Mouse (Mus musculus) left cerebral cortex, adult 9 months (tissue): ENCODE data around the gene Tubb4b.

Source experiments
- DNase-seq, 2 experiments: peaks; one replicate each; pipeline ENCODE4 v3.0.0; 2022; ENCODE audit warnings: low spot score in 2 of 2

Tubb4b gene

DNA sequence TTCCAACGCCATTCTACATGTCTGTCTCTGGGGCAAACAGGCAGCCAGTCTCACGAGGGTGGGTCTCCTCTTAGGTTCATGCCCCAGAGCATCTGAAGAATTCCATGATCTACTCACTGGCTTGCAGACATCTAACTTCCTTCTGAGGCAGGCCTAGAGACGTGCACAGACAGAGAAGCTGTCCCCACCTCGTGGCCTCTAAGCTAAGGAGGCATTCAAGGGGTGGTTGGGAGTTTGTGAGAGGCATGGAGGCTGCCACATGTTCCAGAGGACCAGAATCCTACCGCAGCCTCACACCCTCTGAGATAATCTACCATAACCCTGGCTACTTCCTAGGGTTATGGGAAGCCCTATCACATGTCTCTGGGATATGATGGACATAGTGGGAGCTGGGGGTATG, 30.5 kb downstream of the Tubb4b start:
- DNase-seq: no peak

DNA sequence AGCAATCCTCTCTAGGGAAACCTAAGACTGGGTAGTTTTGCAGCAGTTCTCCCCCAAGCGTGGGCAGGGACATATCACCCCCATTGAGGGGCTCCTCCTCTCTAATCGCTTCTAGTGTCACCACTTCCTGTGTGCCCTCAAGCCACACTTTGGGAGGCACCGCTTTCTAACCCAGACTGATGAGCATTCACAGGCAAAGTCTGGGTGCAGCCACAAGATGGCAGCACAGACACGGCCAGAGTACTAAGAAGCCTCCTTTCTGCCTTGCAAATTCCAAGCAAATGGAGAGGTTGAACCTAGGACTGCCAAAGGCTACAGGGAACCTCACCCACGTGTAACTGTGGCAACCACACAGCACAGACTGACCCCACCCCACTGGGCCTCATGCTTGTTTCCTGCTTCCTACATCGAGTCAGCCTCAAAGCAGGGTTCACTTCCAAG, 31.2 kb downstream of the Tubb4b start:
- peak in 1 of 2 experiments; percentile 83 for DNase-seq

DNA sequence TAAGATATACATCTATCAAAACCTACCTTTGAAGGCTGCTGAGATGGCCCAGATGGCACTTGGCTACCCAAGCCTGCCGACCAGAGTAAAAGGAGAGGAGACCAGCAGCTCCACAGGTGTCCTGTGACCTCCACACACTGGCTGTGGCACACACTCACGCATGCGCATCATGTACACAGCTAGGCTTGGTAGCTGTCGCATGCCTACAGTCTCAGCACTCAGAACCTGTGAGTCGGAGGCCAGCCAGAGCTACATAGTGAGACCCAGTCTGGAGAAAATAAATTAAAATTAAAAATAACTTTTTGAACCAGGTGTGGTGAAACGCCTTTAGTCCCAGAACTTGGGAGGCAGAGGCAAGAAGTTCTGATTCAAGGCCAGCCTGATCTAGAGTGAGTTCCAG, 36.7 kb downstream of the Tubb4b start:
- no peak for DNase-seq

DNA sequence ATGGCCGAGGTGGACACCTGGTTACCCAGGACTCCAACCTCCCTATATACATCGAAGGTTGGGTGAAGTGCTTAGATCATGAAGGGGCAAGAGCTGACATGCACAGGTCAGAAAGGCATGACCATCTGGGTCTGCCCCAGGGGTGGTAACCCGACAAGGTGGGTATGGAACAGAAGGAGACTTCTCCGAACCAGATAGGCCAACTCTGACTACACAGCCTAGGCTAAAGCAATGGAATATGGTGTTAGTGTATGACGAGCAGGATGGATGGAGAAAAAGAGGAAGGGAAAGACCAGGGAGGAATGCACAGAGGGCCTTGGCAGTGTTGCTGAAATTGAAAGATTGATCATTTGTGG, 37.9 kb downstream of the Tubb4b start:
- DNase-seq: no peak

DNA sequence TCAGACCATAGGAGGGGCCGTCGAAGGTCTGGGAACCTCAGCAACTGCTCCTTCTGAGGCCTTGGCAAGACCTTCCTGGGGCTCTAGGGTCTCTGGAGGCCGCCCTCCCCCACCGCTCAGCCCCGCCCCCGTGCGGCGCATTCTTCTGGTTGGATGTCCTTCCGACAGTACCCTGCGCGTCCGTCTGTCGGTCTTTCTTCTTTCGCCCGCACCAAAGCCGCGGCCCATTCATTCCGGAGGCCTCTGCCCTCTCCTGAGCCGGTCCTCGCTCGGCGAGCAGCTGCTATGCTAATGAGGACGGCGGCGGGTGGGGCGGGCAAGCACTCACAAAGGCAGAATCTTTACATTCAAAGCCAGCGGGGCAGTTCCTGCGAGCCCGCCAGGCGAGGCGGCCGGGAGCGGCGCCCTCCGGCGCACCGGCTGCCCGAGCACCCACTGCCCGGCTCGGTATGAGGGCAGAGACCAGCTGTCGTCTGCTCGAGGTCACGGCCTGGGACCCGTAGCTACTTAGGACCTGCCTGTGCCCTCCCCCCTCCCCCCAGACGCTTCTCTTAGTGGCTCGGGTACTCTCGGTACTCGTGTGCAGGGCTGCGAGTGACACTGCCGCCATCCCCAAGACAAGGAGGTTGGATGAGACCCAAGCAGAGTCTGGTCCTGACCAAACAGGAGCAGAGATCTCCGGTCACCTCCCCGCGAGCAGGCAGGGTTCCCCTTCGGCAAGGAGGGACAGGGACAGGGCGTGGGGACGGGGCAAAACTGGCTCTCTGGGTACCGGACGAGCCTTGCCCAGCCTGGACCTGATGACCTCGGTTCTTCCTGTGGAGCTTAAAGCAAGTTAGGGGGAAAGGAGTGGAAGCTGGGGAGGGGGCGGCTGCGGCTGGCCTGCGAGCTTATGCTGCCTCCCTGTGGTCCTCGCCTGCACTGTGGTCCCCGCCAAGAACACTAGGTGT, 38.6 kb downstream of the Tubb4b start:
- DNase-seq: peak in 1 of 2 experiments; percentile 35

DNA sequence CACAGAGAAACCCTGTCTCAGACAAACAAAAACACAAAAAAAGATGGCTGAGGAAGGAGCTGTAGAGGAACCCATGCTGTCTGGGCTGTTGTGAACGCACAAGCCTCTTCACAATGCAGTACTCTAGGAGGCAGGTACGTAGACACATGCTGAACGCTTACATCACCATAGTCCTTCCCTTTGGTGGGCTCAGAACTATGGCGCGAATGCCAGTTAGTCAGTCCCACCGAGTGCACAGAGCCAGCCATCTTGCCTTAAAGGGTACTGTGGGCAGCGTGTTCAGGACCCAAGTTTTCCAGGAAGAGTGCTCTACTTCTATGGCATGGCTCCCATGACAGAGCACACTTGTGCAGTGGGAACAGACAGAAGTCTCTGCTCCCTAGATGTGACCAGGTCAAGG, 40.0 kb downstream of the Tubb4b start:
- no peak for DNase-seq

DNA sequence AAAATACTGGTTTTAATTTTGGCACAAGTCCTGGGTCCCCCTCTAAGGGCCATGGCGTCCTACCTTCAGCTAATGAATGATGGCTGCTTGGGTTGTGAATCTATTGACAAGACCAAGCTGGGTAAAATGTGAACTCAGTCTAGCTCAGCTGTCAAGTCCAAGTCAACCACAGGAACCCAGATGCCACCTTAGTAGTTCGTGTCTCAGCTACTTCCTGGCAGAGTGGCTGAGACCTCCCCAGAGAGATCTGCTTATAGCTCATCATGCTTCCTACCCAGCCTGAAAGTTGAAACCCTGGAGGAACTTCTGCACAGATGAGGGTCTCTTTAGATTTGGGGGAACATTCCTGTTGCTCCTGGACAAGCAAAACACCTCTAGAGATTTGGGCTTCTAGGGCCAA, 41.2 kb downstream of the Tubb4b start:
- no peak for DNase-seq

DNA sequence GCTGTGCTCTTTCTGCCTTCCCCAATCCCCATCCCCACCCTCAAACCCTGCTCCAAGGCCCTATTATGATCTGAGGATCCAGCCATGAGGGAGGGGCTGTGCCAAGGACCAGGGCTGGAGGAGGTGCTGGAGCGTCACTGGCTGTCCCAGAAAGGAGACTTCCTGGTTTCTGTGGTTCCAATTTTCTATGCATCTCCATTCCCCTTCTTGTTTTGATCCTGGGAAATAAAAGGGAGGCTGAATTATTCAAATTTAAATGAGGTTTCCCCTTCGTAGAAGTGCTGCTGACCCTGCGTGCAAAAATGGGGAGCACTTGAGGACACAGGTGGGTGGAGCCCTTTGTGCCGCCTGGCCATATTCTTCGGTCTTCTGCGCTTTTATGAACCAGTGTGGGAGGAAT, 41.8 kb downstream of the Tubb4b start:
- DNase-seq: no peak

DNA sequence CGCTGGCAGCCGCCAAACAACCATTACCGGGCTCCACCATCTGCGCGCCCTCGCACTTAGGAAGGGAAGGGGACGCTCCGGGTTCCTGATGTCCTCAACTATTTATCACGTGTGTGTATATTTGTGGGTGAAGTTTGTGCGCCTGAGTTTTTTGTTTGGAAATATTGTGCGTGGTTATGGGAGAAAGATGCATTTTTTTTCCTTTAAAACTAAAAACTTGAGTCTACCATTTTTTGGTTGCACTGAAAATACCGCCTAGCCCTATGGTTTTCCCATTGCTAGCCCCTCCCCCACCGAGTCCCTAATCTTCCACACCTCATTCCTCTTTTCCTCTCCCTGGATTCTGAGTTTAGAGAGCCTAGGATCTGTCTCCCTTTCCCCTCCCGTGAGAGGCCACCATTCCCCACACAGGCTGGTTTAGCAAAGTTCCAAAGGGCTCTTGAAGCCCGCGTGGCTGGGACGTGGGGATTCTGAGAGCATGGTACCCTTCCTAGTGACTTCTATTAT, 42.6 kb downstream of the Tubb4b start:
- DNase-seq: no peak

DNA sequence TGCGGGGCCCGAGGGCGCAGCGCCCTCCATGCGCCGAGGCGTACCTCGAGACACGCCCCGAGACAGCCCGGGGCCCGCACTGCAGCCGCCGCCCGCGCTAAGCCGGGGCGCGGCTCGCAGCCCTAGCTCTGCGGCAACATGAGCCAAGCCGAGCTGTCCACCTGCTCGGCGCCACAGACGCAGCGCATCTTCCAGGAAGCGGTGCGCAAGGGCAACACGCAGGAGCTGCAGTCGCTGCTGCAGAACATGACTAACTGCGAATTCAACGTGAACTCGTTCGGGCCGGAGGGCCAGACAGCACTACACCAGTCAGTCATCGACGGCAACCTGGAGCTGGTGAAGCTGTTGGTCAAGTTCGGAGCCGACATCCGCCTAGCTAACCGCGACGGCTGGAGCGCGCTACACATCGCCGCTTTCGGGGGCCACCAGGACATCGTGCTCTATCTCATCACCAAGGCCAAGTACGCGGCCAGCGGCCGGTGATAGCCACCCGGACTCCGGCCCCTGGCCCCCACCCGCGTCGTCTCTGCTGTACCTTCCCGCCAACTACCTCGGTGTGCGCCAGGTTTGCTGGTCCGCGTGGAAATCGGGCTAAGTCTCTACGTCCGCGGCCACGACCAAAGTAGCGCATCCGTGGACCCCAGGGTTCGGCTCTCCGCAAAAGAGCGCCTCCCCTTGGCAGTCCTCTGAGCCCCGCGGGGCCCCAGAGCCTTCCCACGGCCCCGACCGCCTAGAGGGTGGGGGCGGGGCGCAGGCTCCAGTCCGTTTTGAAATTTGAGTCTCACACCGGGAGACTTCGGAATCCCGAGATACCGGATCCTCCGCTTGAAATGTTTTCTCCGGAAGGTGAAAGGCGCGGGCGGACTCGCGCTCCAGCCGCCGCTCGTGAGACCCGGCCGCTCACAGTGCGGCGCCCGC, 43.3 kb downstream of the Tubb4b start:
- peak in 1 of 2 experiments; percentile 24 for DNase-seq

DNA sequence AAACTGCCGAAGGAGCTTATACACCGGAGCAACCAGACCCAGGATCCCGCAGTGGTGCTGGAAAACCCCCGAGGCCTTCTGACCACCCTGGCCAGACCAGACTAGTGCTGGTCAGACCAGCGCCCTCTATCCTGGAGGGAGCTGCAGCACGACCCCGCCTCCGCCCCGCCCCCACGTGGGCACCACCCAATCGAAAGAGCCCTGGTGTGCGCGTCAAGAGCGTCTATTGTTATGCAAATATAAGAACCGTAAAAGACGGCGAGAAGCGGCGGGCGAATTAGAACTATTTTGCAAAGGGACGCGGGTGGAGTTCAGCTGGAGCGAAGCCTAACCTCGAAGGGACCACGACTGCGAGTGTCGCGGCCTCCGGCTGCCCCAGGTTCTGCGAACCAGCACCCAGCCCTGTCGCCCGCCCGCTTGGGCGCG, 44.0 kb downstream of the Tubb4b start, which contains the start of gene Nrarp:
TSS of gene Nrarp (plus strand) at position 281 of the 426 bp plus-strand sequence.
- peak; percentile 77 to 94 for DNase-seq

DNA sequence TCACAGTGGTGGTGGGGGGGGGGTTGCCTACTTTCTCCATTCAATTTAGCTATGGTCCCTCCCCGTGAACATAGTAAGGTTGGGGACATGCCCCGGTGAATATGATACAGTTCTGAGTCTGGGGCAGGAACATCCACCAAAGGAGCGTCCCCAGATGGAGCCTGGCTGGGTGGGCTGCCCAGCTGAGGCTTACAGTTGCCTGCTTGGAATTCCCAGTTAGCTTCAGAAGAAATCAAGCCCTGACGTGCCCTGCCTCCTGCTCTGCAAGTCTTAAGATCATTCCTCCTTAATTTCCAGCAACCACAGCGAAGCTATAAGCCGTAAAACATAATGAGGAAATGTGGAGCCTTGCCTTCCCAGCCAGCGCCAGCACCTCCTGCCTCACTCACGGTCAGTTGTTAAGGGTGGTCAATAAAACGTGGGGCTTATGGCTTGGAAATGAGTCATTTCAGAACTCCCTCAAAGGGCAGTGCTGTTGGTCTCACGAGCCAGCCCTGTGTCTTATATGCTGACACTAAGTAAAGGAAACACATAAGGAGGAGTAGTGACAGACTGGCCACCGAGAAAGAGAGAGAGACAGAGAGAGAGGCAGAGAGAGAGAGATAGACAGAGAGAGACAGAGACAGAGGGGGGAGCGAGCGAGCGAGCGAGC, 44.8 kb downstream of the Tubb4b start:
- DNase-seq: no peak

DNA sequence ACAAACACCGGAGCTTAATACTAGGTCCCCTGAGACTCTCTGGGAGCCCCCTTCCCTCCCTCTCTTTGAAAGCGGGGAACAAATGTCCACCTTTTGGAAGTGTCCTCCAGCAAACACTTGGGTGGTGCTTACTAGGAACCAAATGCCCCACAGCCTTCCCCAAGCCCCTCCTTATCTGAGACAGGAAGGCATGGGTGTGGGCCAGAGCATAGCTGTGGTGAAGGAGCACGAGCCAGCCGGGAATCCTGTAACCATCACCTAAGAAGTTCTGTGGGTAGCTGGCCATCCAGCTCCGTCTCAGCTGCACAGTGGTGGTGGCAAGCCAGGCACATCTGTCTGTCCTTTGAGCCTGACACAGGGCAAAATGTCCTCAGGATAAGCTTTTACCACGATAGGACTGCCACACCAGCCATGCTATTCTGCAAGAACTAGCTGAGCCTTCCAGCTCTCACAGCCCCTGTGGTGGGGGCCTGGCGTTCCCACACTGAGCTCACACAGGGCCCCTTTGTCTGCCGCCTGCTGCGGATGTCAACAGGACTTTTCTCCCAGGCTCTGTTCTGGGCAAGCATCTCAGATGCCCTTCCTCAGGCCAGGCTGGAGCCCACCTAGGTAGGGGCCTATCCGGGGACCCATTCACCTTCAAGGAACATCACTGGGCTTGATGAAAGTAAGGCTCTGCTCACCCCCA, 46.1 kb downstream of the Tubb4b start:
- DNase-seq: peak in 1 of 2 experiments; percentile 39

DNA sequence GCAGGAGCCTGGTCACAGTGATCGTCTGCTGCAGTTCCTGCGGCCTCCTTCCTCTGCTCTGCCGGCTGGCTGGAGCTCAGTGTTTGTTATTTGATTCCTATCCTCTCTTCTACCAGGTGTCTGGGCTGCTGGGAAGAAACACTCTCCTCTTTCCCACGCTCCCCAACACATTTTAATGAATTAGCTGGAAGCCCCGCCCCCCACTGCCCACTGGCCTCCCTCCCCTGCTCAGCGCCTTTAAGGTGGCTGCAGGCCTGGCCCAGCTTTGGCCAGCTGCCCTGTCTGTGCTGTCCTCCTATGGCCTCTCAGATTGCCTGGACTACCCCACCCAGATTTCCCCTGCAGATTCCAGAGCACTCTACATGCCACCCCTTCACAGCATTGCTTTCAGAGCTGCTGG, 46.8 kb downstream of the Tubb4b start:
- peak in 1 of 2 experiments; percentile 38 for DNase-seq

DNA sequence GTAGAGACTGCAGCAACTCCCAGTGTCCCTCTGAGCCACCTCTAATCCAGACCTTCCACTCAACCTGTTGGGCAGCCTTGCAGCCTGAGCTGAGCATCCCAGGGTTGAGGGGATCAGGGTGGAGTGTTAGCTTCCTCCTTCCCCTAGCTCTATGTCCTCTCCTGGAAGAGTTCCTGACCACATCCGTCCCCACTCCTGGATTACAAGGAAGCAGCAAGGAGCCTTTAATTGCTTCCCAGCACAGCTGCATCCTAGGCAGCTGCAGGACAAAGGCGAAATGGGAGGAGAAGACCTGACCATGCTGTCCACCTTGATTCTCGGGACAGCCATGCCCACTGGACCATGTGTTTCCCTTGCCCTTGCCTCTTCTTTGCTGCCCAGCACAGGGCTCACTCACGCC, 47.4 kb downstream of the Tubb4b start:
- DNase-seq: no peak

DNA sequence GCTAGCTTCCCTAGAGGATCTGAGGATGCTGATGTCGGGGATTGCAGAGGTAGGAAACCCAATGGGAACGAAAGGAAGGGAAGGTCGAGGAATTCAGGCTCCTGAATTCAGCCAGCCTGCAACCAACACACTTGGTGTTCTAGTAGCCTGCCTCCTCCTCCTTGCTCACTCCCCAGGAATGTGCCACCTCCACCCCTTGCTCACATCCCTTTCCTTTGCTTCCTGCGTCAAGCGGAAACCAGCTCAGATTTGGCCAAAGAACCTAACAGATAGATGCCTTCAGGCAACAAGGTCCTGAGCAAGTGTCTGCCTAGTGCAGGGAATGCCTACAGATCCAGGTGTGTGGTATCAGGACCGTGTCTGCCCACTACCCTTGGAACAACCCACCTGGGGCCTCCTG, 47.9 kb downstream of the Tubb4b start:
- no peak for DNase-seq

DNA sequence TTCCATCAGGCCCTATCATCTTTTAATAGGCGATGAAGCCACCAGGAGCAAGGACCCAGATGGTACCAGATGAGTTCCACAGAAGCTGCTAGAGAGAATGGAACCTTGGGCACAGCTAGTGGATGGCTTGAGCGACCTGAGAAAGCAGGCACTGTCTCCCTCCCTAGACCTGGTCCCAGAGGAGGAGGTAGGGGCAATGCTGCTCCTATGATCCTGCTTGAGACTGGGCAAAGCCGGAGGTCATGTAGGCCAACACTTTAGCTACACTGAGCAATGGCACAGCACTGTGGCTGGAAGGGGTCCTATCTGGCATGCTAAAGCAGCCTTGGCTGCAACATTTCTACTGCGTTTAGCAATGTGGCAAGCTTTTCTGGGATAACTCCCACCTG, 48.8 kb downstream of the Tubb4b start:
- DNase-seq: no peak

DNA sequence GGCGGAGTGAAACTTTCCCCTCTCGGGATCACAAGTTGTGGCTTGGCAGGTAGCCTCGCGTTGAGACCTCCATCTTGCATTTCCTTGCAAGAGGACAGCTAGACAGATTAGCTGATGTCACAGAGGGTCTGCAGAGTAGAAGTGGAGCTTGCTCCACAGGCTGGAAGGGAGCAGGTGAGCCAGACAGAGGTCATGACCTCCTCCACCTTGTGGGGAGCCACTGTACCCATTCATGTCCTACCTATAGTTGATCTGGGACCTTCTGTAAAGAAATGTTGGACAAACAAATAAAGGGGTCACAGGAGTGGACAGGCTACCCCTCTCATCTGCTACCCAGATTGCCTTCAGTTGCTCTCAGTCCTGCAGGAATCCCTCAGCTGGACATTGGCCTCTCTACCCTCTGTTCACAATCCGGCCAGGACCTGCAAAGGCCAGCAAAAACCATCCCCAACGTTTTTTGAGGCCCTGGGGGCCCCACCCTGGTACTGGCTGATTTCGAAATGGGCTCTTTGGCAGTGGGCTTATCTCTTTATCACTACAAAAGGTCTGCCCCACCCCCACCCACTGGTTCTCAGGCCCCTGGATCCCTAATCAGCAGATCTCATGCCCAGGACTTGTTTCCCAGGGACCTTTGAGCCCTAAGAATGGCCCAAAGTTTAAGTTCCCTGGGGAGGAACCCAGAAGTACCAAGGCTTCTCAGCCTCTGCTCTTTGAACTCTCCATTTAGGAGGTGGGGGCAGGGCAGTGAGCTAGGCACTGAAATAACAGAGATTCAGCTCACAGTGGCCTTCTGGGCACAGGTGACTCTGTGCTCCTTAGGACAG, 49.4 kb downstream of the Tubb4b start:
- no peak for DNase-seq

DNA sequence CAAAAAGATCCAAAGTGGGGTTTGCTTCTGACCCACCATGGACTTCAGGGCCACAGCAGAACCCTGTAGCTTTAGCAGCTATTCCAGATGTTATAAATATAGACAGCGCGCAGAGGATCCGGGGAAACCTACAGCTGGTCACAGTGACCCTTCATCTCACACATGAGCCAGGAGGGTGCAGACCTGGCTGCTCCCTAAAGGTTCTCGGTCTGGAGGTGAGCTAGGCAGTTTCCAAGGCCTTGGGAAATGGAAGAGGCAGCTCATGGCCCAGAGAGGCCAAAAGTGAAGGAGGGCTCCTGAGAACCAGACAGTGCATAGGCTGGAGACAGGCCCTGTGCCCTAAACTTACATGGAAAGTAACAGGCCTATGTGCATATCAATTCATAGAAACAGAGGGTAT, 50.7 kb downstream of the Tubb4b start:
- DNase-seq: no peak

DNA sequence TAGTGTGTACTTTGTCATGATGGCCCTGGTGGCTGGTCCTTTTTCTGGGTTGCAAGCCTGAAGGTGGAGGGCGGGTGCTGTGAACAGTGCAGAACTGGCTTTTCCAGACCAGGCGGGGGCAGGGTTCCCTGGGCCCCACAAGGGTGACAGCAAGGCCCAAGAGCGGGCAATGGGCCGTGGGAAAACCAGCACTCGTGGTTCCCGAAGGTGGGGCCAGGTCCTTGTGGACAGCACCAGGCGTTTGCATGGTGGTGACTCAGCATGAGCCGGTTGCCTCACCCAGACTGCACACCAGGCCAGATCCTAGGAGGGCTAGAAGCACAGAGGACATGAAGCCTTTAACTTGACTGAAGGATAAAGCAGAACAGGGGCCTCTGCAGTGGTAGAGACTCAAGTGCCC, 51.9 kb downstream of the Tubb4b start:
- no peak for DNase-seq
